Mouse (Mus musculus) heart, embryonic 14.5 days (tissue): ENCODE measurements around the gene Cdh13. TPM values are rescaled to one million over a fixed set of nuclear protein-coding genes. Genes with fewer than 3 reads are reported as not detected.

ENCODE experiments used
- ATAC-seq: fragments of 200-750 bp; cut with Nextera tagmentation; 2 replicates; pipeline ENCODE4 v1.8.0; 2017; ENCODE audit warnings: low read depth, moderate TSS enrichment; ENCODE audit not compliant: insufficient number of reproducible peaks, insufficient read depth, low FRiP score
- H3K27ac ChIP-seq, 2 experiments: fragments of 200-500 bp in 1 of 2; fragments of 300-500 bp in 1 of 2; sonication (generic) in 1 of 2; replicated peaks in 1 of 2; 2 replicates each; pipeline ENCODE4 v1.5.1; 2012 to 2014; ENCODE audit warnings: low read depth in 2 of 2, low read length in 2 of 2, control low read depth in 1 of 2, mild to moderate bottlenecking in 1 of 2, mixed read lengths in 1 of 2; ENCODE audit not compliant: control insufficient read depth in 1 of 2, insufficient read depth in 1 of 2
- H3K27me3 ChIP-seq: fragments of 300-500 bp; sonication (generic); 2 replicates; pipeline ENCODE4 v1.6.1; 2014; ENCODE audit warnings: mild to moderate bottlenecking, low read length, control low read depth; ENCODE audit not compliant: control insufficient read depth, insufficient read depth
- H3K36me3 ChIP-seq: fragments of 300-500 bp; sonication (generic); 2 replicates; pipeline ENCODE4 v1.6.1; 2014; ENCODE audit warnings: mild to moderate bottlenecking, control low read depth, low read length, mixed read lengths; ENCODE audit not compliant: control insufficient read depth, insufficient read depth
- H3K4me1 ChIP-seq, 2 experiments: fragments of 200-500 bp in 1 of 2; fragments of 300-500 bp in 1 of 2; sonication (generic) in 1 of 2; 2 replicates each; pipeline ENCODE4 v1.6.1; 2012 to 2014; ENCODE audit warnings: low read length in 2 of 2, control low read depth in 1 of 2, mixed read lengths in 1 of 2; ENCODE audit not compliant: control insufficient read depth in 2 of 2, insufficient read depth in 2 of 2
- H3K4me2 ChIP-seq: fragments of 300-500 bp; sonication (generic); 2 replicates; pipeline ENCODE4 v1.6.1; 2014; ENCODE audit warnings: mild to moderate bottlenecking, low read length
- H3K4me3 ChIP-seq, 2 experiments: fragments of 200-500 bp in 1 of 2; fragments of 300-500 bp in 1 of 2; sonication (generic) in 1 of 2; 2 replicates each; pipeline ENCODE4 v1.5.1; 2012 to 2014; ENCODE audit warnings: low read length in 2 of 2, mild to moderate bottlenecking in 2 of 2, control low read depth in 1 of 2, low read depth in 1 of 2, moderate library complexity in 1 of 2; ENCODE audit not compliant: control insufficient read depth in 1 of 2, insufficient read depth in 1 of 2
- H3K9ac ChIP-seq: fragments of 300-500 bp; sonication (generic); 2 replicates; pipeline ENCODE4 v1.6.1; 2014; ENCODE audit warnings: mild to moderate bottlenecking, low read length
- H3K9me3 ChIP-seq: fragments of 300-500 bp; sonication (generic); 2 replicates; pipeline ENCODE4 v1.6.1; 2016; ENCODE audit warnings: low read length, control low read depth; ENCODE audit not compliant: control insufficient read depth
- WGBS: fragments of 180-500 bp; shearing (Covaris S2); extraction: QIAGEN DNeasy Blood & Tissue Kit; methylation state at CpG from one replicate; pipeline ENCODE4 v1.1.7; 2014; 5-methylcytosine and 5-hydroxymethylcytosine counted together
- polyA plus RNA-seq: library from polyadenylated mRNA; unstranded; fragments of >200 nt; fragmentation: Nextera tagmentation; extraction: Ambion mirVana; gene quantifications from 2 replicates; pipeline ENCODE4 v1.2.1, GENCODE M21; 2014

The Cdh13 gene
- polyA plus RNA-seq, 1 experiment from 2014 or later = 94.9 TPM

DNA sequence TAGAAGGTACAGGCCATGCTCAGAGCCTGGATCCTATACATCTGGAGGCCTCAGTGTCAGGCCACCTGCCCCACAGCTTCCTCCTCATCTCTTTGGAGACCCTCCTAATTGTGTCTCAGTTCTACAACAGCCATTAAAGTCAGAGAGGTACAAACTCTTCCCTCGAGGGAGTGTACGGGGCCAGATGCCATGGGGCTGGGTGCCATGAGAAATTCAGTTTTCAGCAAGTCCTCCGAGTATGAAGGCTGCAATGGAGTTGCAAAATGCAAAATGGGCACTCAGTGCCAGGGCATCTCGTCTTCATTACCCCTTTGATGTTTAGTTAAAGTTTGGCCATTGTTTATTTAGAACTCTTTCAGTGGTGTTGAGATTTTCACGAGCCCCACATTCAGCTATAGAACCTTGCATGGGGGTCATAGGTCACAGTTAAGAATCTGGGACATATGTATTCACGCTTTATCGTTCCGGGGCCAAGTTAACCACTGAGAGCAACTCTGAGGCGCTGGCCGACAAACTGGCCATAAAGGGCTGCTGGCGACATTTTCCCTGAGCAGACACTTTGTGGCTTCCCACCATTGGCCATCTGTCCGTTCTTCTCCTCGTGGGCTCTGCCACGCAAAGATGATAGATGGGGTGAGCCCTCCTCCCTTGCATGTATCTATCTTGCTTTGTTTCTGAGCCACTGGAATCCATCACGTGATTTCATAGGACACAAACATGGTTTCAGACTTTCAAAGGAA is 681.7 kb downstream of the Cdh13 start:
- no peaks in the 10 kb centered on the region for H3K4me1 ChIP-seq
- no peak for ATAC-seq
- no peak overlapping the region for H3K9ac ChIP-seq
- H3K9me3 ChIP-seq = no peaks in the 10 kb centered on the region
- no peaks in the 10 kb centered on the region for H3K36me3 ChIP-seq
- H3K27ac ChIP-seq = no peak overlapping the region
- no peak overlapping the region for H3K4me2 ChIP-seq
- H3K4me3 ChIP-seq = no peak overlapping the region
- H3K27me3 ChIP-seq = no peaks in the 10 kb centered on the region
- WGBS = 89% methylated on average over 15 of the region's 15 CpGs

DNA sequence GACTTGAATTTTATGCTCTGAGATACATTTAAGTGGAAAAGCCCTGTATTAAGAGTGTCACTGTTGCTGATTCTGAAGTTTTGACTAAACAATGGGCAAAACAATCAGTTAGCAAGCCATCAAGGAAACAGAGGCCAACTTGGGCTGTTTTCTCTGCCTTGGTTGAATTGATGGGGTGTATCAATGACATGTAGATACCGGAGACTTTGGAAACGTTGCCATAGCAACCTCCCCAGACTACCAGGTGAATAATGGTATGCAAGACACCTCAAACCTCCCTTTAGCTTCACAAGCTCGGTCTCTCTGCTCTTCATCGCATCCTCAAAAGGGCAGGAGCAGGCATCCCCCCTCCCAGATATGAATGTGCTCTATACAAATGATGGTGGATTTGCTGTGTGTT is 685.4 kb downstream of the Cdh13 start:
- Histone ChIP-seq H3K9me3 (no peaks in the 10 kb centered on the region), H3K9ac (no peak overlapping the region), H3K27ac (no peak overlapping the region), H3K4me2 (no peak overlapping the region), H3K4me1 (no peaks in the 10 kb centered on the region), H3K27me3 (no peaks in the 10 kb centered on the region), H3K36me3 (no peaks in the 10 kb centered on the region), H3K4me3 (no peak overlapping the region)
- ATAC-seq = no peak
- 78% methylated on average over 4 of the region's 4 CpGs for WGBS

DNA sequence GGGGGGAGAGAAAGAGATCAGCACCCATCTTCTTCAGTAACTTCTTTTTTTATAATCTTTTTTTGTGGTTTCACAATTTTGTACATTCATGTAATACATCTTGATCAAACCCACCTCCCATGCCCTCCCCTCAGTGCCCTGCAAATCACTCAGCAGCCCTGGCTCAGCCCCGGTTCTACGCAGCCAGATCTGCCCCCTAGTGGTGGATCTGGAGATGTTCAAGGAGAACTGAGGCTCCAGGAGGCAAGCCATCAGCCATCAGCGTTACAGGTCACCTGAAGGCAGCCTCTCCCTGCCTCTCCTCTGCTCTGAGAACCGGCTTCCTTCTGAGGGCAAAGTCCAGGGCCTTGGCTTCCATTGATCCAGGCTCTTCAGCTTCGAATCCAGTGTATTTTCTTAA is 696.3 kb downstream of the Cdh13 start:
- WGBS = 26% methylated on average over 5 of the region's 5 CpGs
- no peak for ATAC-seq

DNA sequence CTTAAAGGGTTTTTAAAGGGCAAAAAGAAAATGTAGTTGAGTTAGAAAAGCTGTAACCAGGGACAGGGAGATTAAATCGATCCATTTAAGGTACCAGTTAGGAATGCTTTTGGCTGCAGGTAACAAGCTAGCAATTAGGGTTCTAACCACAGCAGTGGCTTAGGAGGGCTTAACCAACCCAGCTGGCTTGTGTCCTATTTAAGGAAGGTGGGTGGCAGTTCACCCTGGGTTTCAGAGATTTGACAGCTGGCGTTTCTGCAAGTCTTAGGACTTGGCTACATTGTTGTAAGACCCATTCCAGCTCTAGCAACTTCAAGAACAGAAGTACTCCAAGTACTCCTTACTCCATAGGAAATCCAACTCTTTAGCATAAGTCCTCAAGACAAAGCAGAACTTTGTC is 700.2 kb downstream of the Cdh13 start:
- no peak overlapping the region for H3K27ac ChIP-seq
- H3K4me2 ChIP-seq = no peak overlapping the region
- no peak for ATAC-seq
- 0 out of 2 replicates have a peak, but pooled peaks cover 5% of the 10 kb centered on the region for H3K9me3 ChIP-seq
- peaks cover 0 to 2% of the 10 kb centered on the region in 2 experiments; a peak in 1 of 4 replicates for H3K4me1 ChIP-seq
- no peaks in the 10 kb centered on the region for H3K27me3 ChIP-seq
- no peaks in the 10 kb centered on the region for H3K36me3 ChIP-seq
- 79% methylated on average over 2 of the region's 2 CpGs for WGBS
- H3K4me3 ChIP-seq = no peak overlapping the region
- no peak overlapping the region for H3K9ac ChIP-seq

More for the DNA sequence above, 696.3 kb downstream of the Cdh13 start:
- Histone ChIP-seq H3K27me3 (no peaks in the 10 kb centered on the region), H3K4me1 (no peaks in the 10 kb centered on the region), H3K27ac (no peak overlapping the region), H3K9me3 (0 out of 2 replicates have a peak, but pooled peaks cover 5% of the 10 kb centered on the region), H3K9ac (no peak overlapping the region), H3K4me3 (no peak overlapping the region), H3K4me2 (no peak overlapping the region), H3K36me3 (no peaks in the 10 kb centered on the region)

DNA sequence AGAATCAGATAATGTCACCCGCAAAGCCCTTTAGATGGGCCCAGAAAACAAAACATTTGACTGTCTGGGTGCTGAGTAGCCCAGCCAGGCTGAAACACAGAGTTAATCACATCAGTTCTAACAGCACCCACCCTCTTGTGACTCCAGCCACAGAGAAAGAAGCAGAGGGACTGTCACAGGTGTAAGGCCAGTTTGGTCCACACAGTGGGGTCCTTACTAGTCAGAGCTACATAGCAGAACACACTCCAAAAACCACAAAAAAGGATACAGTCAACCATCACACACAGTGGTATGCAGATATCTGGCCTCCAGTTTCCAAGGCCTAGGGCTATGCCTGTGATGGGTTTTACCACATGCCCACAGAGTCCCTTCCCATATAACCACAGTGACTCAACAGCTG is 703.3 kb downstream of the Cdh13 start:
- Histone ChIP-seq H3K27ac (no peak overlapping the region), H3K4me3 (no peak overlapping the region), H3K9ac (no peak overlapping the region), H3K4me2 (no peak overlapping the region), H3K9me3 (0 out of 2 replicates have a peak, but pooled peaks cover 7% of the 10 kb centered on the region), H3K4me1 (peaks cover 0 to 2% of the 10 kb centered on the region in 2 experiments; a peak in 1 of 4 replicates), H3K36me3 (no peaks in the 10 kb centered on the region), H3K27me3 (no peaks in the 10 kb centered on the region)
- ATAC-seq = no peak
- 38% methylated on average over 1 of the region's 1 CpGs for WGBS

DNA sequence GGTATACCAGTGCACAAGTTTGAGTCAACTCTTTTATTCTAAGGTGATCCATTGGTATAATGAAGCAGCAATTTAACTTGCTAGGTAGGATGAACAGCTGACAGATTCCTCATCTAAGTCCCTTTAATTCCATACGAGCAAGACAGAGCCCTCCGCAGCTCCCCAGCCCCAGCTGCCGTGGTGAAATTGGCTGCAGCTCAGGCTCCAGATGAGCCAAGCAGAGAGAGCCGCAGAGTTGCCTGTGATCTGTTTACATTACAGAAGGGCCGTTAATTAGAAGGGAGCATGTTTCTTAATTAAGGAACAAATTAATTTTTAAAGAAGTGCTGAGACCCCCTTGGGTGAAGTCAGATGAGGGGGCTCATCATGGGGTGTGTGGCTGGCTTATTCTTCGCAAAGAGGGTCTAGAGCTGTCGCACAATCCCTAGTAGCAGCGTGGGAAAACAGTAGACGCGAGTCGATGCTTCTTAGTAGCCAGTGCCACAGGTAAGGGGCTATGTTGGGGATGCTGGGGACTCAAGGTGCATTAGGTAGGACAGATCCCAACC is 712.2 kb downstream of the Cdh13 start:
- no peaks in the 10 kb centered on the region for H3K9me3 ChIP-seq
- H3K4me3 ChIP-seq = no peak overlapping the region
- no peaks in the 10 kb centered on the region for H3K36me3 ChIP-seq
- 81% methylated on average over 11 of the region's 11 CpGs for WGBS
- H3K27ac ChIP-seq = no peak overlapping the region
- no peaks in the 10 kb centered on the region for H3K27me3 ChIP-seq
- no peak overlapping the region for H3K4me2 ChIP-seq
- H3K4me1 ChIP-seq = no peaks in the 10 kb centered on the region
- no peak for ATAC-seq
- H3K9ac ChIP-seq = no peak overlapping the region

DNA sequence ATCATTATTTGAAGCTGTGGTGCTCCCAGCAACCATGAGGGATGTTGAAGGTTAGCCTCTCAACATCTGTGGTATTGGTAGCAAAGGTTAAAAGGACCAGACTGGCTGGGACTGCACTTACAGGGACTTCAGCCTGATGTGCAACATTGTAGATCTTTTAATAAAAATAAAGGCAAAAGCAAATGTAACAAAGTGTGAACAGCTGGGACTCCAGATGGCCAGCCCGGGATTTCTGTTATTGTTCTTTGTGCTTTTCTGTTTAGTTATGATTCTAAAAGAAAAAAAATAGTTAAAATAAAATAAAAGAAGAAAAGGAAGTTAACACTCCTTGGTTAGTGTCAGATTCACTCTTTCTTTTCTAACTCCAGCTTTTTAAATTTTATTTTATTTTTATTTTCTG is 717.1 kb downstream of the Cdh13 start:
- H3K4me3 ChIP-seq = no peak overlapping the region
- no peaks in the 10 kb centered on the region for H3K9me3 ChIP-seq
- WGBS = 74% methylated on average over 1 of the region's 1 CpGs
- no peak overlapping the region for H3K4me2 ChIP-seq
- ATAC-seq = no peak
- H3K4me1 ChIP-seq = no peaks in the 10 kb centered on the region
- no peak overlapping the region for H3K27ac ChIP-seq
- H3K36me3 ChIP-seq = no peaks in the 10 kb centered on the region
- H3K27me3 ChIP-seq = no peaks in the 10 kb centered on the region
- H3K9ac ChIP-seq = no peak overlapping the region
